Mouse (Mus musculus): ENCODE results near the gene Rbp4.

Gene Rbp4

DNA sequence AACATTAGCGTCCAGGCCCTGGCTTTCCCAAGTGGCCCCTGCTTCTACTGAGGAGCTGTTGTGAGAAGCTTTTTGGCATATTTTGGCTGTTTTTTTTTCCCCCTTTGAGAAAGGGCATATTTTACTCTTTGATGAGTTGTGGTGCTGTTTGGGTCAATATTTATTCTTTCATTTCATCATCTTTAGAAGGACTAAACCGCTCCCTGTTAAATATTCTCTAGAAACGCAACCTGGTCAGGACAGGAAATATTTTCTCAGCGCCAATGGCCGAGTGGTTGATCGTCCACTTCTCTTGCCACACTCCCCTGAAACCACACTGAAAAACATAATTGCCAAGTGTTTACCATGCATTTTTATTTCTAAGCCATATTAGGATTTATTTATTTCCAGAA lies at the start of gene Rbp4:
TSS of gene Rbp4 (minus strand) at position 63 of the 392 bp plus-strand sequence.
- DNase-seq (ENCODE audit: low read depth, low spot score): no peak

DNA sequence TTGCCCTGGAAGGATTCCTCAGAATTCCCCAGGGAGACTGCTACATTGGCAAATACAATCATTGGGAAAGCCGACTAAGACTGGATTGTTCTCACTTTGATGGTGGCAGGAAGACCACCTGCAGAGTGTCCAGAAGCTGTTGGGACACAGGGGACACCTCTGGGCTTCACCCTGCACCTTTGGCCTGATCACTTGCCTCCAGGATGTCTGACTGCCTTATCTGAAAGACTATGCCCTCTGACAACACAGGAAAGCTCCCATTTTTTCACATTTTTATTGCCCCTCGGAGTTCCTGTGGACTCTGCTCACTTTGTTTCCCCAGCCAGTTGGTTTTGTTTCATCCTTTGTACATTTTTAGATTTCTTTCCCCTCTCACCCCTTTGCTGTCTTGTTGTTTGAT lies 39.6 kb upstream of the Rbp4 start:
- DNase-seq (ENCODE audit: low read depth, low spot score): no peak

DNA sequence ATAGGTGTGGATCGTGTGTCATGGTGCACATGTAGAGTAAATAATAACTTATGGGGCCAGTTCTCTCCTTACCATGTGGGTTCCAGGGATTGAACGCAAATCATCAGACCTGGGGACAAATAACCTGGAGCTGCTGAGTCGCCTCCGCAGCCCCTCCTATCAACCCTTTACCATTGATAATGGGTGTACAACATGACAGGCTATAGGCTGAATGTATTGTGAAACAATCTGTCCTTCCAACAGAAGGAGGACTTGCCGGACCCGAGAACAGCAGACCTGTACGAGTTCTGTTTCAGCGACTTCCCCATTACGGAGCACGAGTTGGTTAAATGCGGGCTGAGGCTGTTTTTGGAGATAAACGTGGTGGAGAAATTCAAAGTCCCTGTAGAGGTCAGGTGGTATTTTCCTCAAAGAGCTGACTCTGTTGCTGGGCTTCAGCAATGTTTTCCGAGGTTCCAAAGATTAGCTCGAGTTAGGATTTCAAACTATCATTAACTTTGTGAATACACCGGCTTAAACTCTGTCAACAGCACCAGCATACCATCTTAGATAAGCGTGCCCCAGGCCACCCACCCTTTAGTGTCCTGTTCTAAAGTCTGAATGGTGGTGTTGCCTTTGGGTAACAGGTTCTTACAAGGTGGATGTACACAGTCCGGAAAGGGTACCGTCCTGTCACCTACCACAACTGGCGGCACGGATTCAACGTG lies 36.7 kb upstream of the Rbp4 start:
- DNase-seq (ENCODE audit: low read depth, low spot score): no peak

DNA sequence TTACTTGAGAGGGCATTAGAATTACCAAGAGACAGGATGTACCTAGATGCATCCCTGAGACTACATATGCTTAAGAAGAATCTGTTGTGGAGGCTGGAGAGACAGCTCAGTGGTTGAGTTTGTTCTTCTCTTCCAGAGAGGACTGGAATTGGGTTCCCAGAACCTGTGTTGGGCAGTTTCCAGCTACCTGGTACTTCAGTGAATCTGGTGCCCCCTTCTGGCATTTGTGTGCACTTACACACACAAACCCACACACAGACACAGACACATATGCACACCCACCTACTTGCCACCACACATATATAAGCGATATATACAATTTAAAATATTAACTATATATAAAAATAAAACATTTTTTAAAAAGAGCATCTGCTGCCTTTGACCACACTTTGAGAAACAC lies 31.2 kb upstream of the Rbp4 start:
- DNase-seq (ENCODE audit: low read depth, low spot score): no peak

DNA sequence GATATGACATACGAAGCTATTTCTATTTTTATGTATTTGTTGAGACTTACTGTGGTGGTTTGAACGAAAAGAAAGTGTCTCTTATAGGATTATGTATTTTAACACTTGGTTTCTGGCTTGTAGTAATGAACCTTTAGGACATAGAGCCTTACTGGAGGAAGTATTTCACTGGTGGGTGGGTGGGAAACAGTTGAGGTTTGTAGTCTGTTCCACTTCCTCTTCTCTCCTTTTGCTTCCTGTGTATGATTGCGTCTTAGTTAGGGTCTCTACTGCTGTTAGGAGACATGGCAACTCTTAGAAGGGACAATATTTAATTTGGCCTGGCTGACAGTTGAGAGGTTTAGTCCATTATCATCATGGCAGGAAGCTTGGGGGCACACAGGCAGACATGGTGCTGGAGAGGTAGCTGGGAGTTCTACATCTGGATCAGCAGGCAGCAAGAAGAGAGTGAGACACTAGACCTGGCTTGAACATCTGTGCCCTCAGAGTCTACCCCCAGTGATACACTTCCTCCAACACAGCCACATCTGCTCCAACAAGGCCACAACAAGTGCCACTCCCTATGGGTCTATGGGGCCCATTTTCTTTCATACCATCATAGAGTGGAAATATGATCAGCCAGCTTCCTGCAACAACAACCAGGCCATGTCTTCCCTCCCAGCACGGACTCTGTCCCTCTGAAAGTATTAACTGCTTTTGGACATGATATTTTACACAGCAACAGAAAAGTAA lies 18.6 kb upstream of the Rbp4 start:
- DNase-seq (ENCODE audit: low read depth, low spot score): no peak

DNA sequence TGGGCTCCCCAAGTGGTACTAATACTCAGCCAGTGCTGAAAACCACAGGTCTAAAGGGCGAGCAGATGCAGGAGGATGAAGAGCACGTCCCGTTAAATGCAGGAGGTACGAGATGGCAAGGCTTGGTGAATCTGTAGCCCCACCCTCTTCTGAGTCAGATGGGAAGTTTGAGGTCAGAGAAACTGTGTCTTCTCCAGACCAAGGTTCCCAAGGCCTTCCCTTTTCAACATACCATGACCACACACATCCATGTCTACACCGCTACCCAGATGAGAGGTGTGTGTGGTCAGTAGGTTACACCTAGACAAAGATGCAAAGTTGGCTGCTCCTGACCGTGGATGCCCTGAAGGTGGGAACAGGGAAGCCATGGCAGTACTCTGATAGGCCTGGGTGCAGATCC lies 9.7 kb upstream of the Rbp4 start:
- no peak for DNase-seq (ENCODE audit: low read depth, low spot score)

DNA sequence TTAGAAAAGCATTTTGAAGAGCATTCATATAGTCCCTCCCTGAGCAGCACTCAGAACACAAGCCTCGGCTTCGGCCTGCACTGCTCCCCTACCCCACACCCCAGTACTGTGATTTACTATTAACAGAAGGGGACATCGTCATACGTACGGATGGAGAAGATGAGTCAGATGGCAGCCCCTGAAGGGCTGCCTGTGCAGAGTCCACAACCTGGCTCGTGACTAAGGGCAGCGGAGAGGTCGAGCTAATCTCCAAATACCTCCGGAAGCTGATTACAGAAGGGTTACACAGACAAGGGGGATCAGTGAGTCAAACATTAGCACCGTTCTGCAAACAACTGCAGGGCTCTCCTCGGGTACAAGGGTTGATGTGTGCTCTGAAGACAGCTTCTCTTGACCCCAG lies 8.9 kb upstream of the Rbp4 start:
- no peak for DNase-seq (ENCODE audit: low read depth, low spot score)

DNA sequence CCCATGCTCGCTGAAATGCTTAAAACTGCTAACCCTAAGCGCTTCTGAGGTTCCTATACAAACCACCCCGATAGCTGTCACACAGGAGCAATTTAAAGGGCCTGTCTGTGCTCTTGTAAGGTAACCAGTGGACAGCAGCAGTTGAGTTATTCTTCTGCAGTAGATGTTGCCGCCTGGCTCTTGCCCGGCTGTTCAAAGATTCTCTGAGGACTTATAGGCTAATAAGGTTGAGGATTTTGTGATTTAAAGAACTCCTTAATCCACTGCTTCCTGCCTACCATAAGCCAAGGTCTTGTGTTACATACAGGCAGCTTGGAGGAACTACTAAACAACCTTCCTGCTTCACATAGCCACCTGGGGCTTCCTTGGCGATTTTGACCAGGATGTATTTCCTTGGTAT lies 7.4 kb upstream of the Rbp4 start, which contains the start of gene Pde6c:
TSS of gene Pde6c (plus strand) at position 301 of the 400 bp plus-strand sequence.
- DNase-seq (ENCODE audit: low read depth, low spot score): no peak

DNA sequence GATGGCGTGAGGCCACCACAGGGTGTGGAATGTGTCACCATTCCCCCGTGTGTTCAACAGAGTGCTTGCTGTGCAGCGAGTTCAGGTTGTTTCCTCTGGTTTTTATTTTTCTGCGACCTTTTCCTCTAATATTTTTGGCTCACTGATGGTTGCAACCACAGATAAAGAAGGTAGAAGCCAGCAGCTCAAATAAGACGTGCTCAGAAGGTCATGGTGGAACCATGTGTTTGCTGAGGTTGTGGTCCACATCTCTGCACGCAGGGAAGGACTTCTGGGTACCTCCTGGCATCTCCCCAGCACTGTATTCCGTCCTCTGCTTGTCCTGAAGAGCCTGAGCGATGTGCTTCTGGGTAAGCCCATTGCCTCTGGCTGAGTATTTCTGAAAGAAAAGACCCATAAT lies 1.6 kb upstream of the Rbp4 start:
- DNase-seq (ENCODE audit: low read depth, low spot score): no peak

DNA sequence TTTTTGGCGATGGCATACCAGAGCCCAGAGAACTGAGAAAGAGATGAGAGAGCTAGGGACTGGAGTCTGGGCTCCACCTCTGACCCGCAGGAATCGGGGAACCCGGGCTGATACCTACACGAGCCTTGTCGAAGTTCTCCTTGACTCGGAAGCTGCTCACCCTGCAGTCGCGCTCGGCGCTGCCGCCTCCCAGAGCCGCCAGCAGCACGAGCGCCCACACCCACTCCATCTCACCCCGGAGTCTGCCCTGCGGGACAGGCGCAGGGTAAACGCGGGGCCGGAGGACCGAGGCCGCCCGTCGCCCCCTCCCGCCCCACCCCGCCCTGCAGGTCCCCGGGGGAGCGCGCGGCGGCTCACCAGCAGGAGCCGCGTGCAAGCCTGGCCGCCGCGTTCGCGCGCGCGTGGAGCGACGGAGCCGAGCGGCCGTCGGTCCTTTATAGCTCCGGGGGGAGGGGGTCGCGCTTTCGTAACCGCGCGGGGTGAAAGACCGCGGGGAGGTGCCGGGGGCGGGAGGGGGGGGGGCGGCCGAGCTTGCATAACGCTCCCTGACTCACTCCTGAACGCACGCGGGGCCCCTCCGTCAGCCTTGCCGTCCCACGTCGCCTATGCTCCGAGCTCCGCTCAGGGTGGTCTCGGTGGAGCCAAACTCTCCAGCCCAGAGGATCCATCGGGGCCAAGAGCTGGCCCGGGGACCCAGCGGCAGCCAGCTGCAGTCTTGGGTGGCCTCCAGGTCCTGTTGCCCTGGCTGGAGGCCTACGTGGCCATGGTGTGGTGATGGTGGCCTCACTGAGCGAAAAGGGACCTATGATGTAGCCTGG lies 471 bp downstream of the Rbp4 start:
- no peak for DNase-seq (ENCODE audit: low read depth, low spot score)

DNA sequence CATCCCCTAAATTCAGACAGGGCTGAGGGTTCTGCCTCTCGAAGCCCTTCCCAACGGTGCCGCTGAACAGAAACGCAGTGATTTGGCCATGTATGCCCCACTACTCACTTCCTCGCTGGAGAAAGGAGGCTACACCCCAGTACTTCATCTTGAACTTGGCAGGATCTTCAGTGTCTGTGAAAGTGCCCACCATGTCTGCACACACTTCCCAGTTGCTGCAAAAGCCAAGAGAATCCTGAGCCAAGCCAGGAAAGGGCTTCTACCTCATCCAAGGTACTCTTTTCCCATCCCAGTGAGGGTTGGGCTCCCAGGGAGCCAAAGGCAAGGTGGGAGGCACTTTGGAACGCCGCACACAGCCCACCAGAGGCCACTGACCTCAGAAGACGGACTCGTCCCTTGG lies 1.2 kb downstream of the Rbp4 start:
- no peak for DNase-seq (ENCODE audit: low read depth, low spot score)

DNA sequence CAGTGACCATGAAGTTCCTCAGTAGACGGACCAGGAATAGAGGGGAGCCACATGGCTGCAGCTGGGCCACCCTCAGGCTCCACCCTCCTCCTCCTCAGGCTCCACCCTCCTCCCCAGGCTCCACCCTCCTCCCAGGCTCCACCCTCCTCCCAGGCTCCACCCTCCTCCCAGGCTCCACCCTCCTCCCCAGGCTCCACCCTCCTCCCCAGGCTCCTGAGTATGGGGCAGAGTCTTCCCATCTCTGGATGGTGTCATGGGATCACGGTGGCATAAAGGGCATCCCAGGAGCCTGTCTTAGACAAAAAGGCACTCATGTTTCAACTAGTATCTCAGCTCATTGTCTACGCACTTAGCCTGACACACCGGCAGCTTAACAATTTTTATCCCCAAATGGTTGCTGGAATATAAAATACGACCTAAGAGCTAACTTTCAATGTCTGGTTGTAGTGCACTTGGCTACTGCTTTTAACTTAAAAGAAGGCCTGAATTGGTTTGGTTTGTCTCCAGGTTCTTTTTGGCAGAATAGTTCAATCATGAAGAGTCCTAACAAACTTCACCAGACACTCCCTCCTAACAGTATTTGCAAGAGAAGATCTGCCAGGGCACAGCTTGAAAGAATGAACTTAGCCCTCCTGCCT lies 4.8 kb downstream of the Rbp4 start:
- no peak for DNase-seq (ENCODE audit: low read depth, low spot score)

DNA sequence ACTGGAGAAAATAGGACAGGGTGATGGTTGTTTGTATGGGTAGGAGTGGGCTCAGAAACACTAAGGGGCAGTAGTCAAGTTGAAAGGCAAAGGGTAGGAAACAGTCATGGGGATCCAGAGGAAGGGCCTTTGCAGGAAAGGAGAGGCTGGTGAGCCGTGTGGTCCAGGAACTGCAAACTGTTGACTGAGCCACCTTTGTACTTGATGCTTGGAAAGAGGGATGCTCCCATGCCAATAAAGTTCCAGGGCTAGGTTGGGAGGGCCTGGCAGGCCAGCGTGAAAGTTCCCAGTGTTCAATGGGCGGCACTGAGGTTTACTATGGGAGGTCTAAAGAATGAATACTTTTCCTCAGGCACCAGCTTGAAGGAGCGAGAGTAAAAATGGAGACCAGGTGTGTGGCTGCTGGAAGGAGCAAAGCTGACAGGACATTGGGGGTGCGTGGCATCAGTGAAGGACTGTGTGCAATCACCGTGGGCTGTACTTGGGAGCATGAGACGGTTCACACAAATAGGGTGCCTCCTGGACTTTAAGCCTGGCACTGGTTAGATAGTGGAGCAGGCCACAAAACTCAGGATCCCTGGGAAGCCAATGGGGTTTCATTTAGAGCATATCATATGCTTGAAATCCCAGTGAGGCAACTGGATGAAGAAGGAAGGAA lies 10.1 kb downstream of the Rbp4 start:
- DNase-seq (ENCODE audit: low read depth, low spot score): no peak

DNA sequence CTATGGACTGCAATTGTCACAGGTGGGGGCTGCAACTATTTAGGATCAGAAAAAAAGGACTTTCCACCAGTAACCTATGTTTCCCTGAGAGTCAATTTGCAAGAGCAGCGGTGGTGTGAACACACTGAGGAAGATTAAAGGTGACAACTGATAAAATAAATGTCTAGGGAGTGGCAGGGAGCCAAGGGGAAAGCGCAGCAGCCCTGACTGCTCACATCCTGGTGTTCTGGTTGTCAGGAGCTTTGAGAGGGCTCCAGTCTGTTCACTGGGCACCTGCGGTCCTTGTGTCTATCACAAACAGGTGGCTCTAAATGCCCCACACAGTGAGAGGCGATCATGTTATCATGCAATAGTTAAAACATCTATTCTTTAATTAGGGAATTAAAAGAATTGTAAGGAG lies 12.5 kb downstream of the Rbp4 start:
- DNase-seq (ENCODE audit: low read depth, low spot score): no peak

DNA sequence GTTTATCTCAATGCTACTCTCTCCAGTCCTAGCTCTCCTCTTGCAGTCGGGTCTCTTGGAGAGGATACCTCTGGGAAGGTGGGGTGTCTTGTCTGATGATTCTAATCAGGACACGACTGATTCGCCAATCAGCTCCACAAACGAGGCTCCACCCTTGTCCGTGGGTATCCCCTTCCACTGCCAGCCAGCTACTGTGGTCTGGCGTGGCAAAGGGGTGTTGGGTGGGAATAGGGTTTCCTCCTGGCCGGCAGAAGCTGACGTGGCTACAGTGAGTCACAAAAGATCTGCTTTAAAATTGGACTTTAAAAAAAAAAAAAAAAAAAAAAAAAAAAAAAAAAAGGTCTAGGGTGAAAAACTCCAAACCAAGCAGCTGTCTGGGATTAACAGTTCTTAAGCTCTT lies 14.0 kb downstream of the Rbp4 start:
- peak; percentile 42 for DNase-seq (ENCODE audit: low read depth, low spot score)

DNA sequence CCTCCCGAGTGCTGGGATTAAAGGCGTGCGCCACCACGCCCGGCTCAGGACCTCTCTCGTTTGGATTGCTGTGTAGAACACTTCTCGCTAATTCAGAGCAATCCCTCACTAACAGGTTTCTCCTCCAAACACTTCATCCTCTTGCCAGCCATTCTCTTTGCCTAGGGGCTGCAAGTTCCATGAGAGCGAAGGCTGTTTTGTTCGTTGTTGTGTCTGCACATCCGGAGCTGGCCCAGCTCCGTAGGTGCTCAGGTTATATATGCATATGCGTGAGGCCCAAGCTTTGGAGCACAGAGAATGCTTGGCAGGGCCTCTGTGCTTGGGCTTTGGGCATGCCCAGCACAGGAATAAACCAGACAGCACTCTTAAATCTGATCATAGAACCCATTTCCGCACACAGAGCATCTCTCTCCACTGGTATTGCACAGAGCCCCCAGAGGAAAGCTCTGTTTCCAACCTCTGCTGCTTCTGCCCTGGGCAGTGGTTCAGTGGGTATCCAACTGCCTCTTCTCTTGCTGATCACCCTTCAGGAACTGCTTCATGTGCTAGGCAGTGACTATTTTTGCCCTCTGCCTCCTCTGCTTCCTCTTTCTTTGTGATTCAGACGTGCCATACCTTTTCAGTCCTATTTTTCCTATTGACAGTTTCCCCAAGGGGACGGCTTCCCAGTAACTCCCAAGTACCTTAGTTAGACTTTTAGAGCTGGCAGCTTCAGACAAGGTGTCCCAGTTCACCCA lies 15.4 kb downstream of the Rbp4 start:
- no peak for DNase-seq (ENCODE audit: low read depth, low spot score)

DNA sequence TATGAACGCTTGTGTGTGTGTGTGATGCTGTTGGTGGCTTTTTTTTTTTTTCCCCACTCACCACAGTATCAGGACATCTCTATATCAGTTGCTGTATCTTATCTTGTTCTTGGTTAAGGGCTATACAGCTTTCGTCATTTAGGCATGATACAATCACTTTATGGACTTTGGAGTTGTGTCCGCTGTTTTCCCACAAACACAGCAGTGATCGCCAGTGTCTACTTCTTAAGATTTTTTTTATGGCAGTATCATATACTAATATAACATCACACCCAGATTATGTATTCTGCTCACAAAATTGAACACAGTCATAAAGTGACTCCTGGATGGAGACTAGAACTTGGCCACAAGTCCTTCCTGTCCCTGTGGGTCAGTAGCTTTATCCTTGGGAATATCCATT lies 17.2 kb downstream of the Rbp4 start:
- no peak for DNase-seq (ENCODE audit: low read depth, low spot score)

DNA sequence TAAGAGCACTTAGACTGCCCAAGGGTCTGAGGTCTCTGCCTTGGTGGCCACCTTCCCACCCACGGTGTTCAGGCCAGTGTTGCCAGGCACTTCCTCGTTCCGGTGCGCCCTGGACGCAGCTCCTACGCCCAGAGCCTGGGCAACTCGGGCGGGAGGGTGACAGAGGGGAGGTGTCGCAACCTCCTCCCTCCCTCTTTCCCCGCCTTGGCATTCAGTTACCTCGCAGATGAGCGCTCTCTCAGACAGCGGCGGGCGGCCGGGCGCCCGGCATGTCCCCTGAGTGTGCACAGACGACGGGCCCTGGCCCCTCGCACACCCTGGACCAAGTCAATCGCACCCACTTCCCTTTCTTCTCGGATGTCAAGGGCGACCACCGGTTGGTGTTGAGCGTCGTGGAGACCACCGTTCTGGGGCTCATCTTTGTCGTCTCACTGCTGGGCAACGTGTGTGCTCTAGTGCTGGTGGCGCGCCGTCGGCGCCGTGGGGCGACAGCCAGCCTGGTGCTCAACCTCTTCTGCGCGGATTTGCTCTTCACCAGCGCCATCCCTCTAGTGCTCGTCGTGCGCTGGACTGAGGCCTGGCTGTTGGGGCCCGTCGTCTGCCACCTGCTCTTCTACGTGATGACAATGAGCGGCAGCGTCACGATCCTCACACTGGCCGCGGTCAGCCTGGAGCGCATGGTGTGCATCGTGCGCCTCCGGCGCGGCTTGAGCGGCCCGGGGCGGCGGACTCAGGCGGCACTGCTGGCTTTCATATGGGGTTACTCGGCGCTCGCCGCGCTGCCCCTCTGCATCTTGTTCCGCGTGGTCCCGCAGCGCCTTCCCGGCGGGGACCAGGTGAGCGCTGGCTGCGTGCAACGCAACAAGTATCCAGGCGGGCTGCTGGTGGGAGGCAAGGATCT lies 28.0 kb downstream of the Rbp4 start, which contains the start of gene Ffar4:
TSS of gene Ffar4 (plus strand) at position 214 of the 901 bp plus-strand sequence.
- DNase-seq (ENCODE audit: low read depth, low spot score): no peak

DNA sequence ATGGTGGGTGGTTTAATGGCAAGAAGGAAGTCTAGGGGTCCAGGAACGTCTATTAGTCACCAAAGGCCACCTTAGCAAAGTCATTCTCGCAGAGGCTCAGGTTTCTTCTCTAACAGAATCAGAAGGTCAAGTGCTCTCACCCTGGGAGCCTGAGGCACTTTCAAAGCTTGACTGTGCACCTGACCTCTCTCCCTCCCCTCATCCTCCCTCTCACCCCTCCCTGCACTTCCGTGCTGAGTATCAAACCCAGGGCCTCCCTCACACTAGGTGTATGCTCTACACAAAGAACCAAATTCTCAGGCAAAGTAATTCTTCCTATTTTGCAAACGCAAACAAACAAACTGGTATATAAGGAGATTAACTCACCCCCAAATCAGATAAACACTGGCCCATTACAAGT lies 28.9 kb downstream of the Rbp4 start:
- DNase-seq (ENCODE audit: low read depth, low spot score): no peak

DNA sequence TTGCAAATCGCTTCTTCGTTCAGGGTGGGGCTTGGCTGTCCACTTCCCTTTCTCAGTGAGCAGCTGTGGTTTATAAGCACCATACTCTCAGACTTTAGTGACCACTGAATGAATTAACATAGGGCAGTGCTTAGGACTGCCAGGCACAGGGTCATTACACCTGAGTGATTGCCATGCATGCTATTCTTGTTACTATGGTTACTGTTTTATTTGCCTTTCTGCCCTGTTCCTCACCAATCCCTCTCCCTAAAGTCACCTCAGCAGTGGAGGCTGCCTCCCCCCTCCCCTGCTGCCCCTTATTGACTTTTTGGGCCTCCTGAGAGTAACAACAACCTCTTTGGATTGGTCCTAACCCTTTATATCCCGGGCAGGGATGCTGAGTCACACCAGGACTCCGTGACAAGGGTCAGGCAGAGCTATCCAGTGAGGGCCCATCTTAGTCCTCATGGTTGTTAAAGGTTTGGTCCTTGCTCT lies 33.5 kb downstream of the Rbp4 start:
- no peak for DNase-seq (ENCODE audit: low read depth, low spot score)

Data from 3T3-L1 (cell line).